Mouse (Mus musculus) cortical plate, adult 2 months (tissue): Measurements from ENCODE around the gene Dpep2nb.

ENCODE experiments used
- CTCF ChIP-seq: fragments of 200-500 bp; IDR thresholded peaks from 2 replicates; pipeline ENCODE4 v1.5.1; 2011; ENCODE audit warnings: mild to moderate bottlenecking, control low read depth, low read length; ENCODE audit not compliant: insufficient read depth; ENCODE audit errors: extremely low read depth
- POLR2A ChIP-seq: fragments of 200-500 bp; IDR thresholded peaks from 2 replicates; pipeline ENCODE4 v1.6.1; 2011; ENCODE audit warnings: mild to moderate bottlenecking, low read length, control low read depth; ENCODE audit not compliant: insufficient read depth; ENCODE audit errors: extremely low read depth

GRCm38 (mm10) chr8:106011643-106011986 is 5.8 kb upstream of the Dpep2nb start, which contains the start of gene Ddx28:
- TF ChIP-seq CTCF (no peak), POLR2A (no peak)
